Mouse (Mus musculus) hindbrain, embryonic 14.5 days (tissue): ENCODE results near the gene Cacna2d3. TPM values are rescaled to one million over a fixed set of nuclear protein-coding genes. Genes with fewer than 3 reads are reported as not detected.

Experiments used
- ATAC-seq: fragments of 200-750 bp; cut with Nextera tagmentation; 2 replicates; pipeline ENCODE4 v1.8.0; 2017; ENCODE audit warnings: moderate number of reproducible peaks, mild to moderate bottlenecking, moderate TSS enrichment, moderate library complexity; ENCODE audit not compliant: low FRiP score
- DNase-seq: peaks from one replicate; pipeline ENCODE4 v3.0.0-alpha.2; 2015; ENCODE audit warnings: low spot score
- H3K27ac ChIP-seq: fragments of 300-500 bp; sonication (generic); 2 replicates; pipeline ENCODE4 v1.5.1; 2014; ENCODE audit warnings: mild to moderate bottlenecking, moderate library complexity
- H3K27me3 ChIP-seq: fragments of 300-500 bp; sonication (generic); 2 replicates; pipeline ENCODE4 v1.6.1; 2014; ENCODE audit warnings: mild to moderate bottlenecking, low read length, mixed read lengths; ENCODE audit not compliant: control insufficient read depth, insufficient read depth
- H3K36me3 ChIP-seq: fragments of 300-500 bp; sonication (generic); replicated peaks from 2 replicates; pipeline ENCODE4 v1.6.1; 2014; ENCODE audit not compliant: control insufficient read depth, insufficient read depth
- H3K4me1 ChIP-seq: fragments of 300-500 bp; sonication (generic); replicated peaks from 2 replicates; pipeline ENCODE4 v1.6.1; 2014; ENCODE audit warnings: antibody characterized with exemption, low read length, mixed read lengths; ENCODE audit not compliant: control insufficient read depth, insufficient read depth
- H3K4me2 ChIP-seq: fragments of 300-500 bp; sonication (generic); replicated peaks from 2 replicates; pipeline ENCODE4 v1.6.1; 2014; ENCODE audit warnings: mild to moderate bottlenecking, moderate library complexity
- H3K4me3 ChIP-seq: fragments of 300-500 bp; sonication (generic); replicated peaks from 2 replicates; pipeline ENCODE4 v1.5.1; 2014; ENCODE audit warnings: mild to moderate bottlenecking, low read length
- H3K9ac ChIP-seq: fragments of 300-500 bp; sonication (generic); 2 replicates; pipeline ENCODE4 v1.6.1; 2014
- H3K9me3 ChIP-seq: fragments of 300-500 bp; sonication (generic); 2 replicates; pipeline ENCODE4 v1.6.1; 2016; ENCODE audit warnings: low read length; ENCODE audit not compliant: control insufficient read depth
- WGBS: fragments of 180-500 bp; shearing (Covaris S2); extraction: QIAGEN DNeasy Blood & Tissue Kit; methylation state at CpG from one replicate; pipeline ENCODE4 v1.1.7; 2014; 5-methylcytosine and 5-hydroxymethylcytosine counted together
- polyA plus RNA-seq: library from polyadenylated mRNA; unstranded; fragments of >200 nt; fragmentation: Nextera tagmentation; extraction: Ambion mirVana; gene quantifications from 2 replicates; pipeline ENCODE4 v1.2.1, GENCODE M21; 2014

Gene Cacna2d3
- 61.5 and 61.6 TPM in 2 replicates for polyA plus RNA-seq

DNA sequence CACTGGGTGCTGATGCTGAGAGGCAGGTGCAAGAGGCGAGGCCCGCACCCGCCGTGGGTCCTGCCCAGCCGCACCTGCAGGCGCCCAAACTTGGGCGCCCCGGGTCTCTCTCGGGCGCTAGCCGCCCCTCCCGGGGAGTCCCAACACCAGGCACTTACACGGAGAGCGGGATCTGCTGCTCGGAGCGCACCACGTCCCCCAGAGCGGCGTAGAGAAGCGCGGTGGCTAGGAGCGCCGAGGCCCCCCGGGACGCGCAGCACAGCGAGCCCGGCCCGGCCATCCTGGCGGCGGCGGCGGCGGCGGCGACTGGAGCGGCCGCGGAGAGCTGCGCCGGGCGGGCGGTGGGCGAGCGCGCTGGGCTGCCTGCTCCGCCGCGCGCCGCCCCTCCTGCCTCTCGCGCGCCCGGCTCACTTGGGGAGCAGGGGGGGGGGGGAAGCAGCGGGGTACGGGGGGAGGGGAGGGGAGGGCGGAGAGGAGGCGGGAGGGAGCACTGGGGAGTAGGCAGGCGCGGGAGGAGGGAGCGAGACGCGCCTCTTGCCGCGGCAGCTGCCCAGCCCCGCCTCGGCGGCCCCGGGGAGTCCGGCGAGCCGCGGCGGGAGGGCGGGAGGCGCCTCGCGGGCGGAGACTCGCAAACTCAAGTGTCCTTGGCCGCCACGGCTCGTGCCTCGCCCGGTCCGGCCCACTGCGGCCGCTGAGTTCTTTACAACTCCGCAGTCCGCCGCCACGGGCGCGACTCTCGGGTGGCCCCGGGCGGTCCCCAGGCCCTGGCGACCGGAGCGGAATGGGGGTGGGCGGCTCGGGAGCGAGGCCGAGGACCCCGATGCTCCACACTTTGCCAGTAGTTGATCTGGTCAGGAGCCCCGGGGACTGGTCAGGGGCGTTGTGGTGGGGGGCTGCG is at the start of gene Cacna2d3:
TSS of gene Cacna2d3 (minus strand) at position 377 of the 898 bp plus-strand sequence.
- peak within 1 kb of the TSS; percentile 88 for H3K9ac ChIP-seq
- H3K4me2 ChIP-seq = peak within 1 kb of the TSS; percentile 100
- H3K9me3 ChIP-seq = no peaks in the 10 kb centered on the region
- no peaks in the 10 kb centered on the region for H3K36me3 ChIP-seq
- H3K4me1 ChIP-seq = 0 out of 2 replicates have a peak, but pooled peaks cover 5% of the 10 kb centered on the region
- peaks cover 42% of the 10 kb centered on the region for H3K27me3 ChIP-seq
- peak within 1 kb of the TSS; percentile 83 for H3K4me3 ChIP-seq
- peak within 1 kb of the TSS; percentile 89 for H3K27ac ChIP-seq
- ATAC-seq (peak; percentile 81), DNase-seq (peak; percentile 69)
- WGBS = under 1% methylated on average over 69 of the region's 109 CpGs

DNA sequence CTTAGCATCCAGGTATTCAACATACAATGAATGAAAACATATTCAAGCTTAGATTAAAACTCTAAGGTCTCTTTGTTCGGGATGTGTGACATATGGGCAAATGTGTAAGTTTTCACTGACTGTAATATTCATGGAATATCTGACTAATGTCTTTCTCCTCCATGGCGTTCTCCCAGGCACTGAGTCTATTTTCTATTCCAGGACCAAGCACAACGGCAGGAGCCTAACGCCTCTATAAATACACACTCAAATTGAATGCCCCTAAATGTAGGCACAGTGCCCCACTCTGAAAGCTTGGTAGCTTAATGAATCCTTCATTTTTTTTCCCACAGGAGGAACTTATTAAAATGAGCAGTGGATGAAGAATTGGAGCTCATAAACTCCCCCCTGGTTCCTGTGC is 47.8 kb upstream of the Cacna2d3 start:
- DNase-seq (no peak), ATAC-seq (no peak)
- H3K4me1 ChIP-seq = no peaks in the 10 kb centered on the region
- no peak overlapping the region for H3K27ac ChIP-seq
- no peaks in the 10 kb centered on the region for H3K9me3 ChIP-seq
- H3K4me3 ChIP-seq = no peak overlapping the region
- WGBS = 82% methylated on average over 4 of the region's 4 CpGs
- H3K36me3 ChIP-seq = no peaks in the 10 kb centered on the region
- H3K27me3 ChIP-seq = no peaks in the 10 kb centered on the region
- H3K9ac ChIP-seq = no peak overlapping the region
- no peak overlapping the region for H3K4me2 ChIP-seq

DNA sequence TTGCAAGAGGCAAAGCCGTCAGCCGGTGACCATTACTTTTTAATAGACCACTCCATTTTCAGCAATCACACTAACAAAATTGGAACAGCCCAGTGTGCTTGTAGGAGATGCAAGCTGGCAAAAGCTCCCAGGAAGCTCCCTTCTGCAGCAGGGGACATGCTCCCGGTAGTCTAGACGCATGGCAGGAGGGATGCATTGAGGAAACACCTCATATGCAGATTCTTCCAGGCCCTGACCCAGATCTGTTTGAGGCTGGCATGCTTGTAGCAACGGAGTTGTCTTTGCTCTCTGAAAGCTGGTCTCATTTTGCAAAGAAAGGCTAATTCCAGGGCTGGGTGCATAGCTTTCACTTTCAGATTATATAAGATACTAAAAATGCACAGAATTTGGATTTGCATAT is 31.2 kb upstream of the Cacna2d3 start:
- Histone ChIP-seq H3K27me3 (no peaks in the 10 kb centered on the region), H3K4me3 (no peak overlapping the region), H3K9ac (no peak overlapping the region), H3K4me2 (no peak overlapping the region), H3K9me3 (no peaks in the 10 kb centered on the region), H3K27ac (no peak overlapping the region), H3K36me3 (no peaks in the 10 kb centered on the region), H3K4me1 (no peaks in the 10 kb centered on the region)
- no peak for ATAC-seq
- DNase-seq = no peak
- 57% methylated on average over 5 of the region's 5 CpGs for WGBS

DNA sequence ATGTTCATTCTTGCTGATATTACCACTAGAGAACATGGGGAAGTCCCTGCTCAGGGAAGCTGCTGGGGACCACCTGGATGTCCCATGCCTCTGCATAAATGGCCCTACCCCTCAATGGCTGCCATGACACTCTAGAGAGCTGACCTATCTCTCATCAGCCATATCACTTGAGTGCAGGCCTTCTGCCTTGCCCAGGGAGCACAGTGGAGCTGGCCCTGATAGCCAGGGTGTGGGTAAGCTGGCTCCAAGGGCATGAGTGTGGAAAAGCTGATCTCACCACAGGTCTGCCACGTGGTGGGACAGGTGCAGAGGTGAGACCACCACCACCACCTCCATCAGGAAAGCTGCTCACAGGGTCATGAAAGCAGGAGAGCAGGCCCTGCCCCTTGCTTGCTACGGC is 17.1 kb upstream of the Cacna2d3 start:
- Histone ChIP-seq H3K27me3 (no peaks in the 10 kb centered on the region), H3K4me1 (no peaks in the 10 kb centered on the region), H3K27ac (no peak overlapping the region), H3K4me3 (no peak overlapping the region), H3K9me3 (no peaks in the 10 kb centered on the region), H3K4me2 (no peak overlapping the region), H3K36me3 (no peaks in the 10 kb centered on the region), H3K9ac (no peak overlapping the region)
- ATAC-seq = no peak
- WGBS = 75% methylated on average over 2 of the region's 2 CpGs
- DNase-seq = no peak

DNA sequence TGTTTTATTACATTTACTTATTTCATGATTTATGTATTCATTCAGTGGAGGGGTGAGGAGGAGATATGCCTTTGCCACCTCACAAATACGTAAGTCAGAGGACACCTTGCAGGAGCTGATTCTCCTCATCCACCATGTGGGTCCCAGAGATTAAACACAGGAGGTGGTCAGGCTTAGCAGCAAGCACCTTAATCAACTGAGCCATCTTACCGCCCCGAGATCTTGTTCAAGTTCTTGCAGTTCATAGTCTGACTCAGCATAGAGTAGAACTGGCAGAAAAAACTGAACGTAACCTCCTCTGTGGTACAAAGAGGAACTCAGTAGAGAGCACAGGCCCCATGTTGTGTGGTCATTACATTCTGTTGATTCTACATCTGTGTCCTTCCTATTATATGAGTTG is 8.6 kb upstream of the Cacna2d3 start:
- Histone ChIP-seq H3K4me1 (no peaks in the 10 kb centered on the region), H3K4me2 (no peak overlapping the region), H3K9me3 (no peaks in the 10 kb centered on the region), H3K27me3 (no peaks in the 10 kb centered on the region), H3K4me3 (no peak overlapping the region), H3K36me3 (no peaks in the 10 kb centered on the region), H3K27ac (no peak overlapping the region), H3K9ac (no peak overlapping the region)
- DNase-seq = no peak
- 89% methylated on average over 4 of the region's 4 CpGs for WGBS
- no peak for ATAC-seq

DNA sequence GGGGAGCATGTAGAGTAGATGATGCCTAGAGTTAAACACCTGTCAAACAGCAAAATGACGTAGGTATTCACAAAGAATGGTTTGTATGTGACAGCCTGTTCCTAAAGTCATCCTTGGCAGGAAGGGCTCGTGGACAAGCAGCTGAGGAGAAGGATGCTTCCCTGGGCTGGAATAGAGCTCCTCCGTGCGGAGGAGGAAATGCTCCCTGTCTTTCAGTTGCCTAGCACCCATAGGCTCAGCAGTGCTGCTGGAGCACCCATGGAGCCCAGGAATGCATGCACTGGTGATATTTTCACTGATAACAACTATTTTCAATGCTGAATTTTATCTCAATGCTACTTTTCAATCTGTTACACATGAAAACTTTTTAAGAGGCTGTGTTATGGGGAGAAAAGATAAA is 7.3 kb upstream of the Cacna2d3 start:
- WGBS = 86% methylated on average over 4 of the region's 4 CpGs
- H3K9me3 ChIP-seq = no peaks in the 10 kb centered on the region
- no peaks in the 10 kb centered on the region for H3K36me3 ChIP-seq
- peaks cover 7% of the 10 kb centered on the region for H3K27me3 ChIP-seq
- ATAC-seq (no peak), DNase-seq (no peak)
- no peaks in the 10 kb centered on the region for H3K4me1 ChIP-seq
- no peak overlapping the region for H3K4me2 ChIP-seq
- H3K9ac ChIP-seq = no peak overlapping the region
- no peak overlapping the region for H3K4me3 ChIP-seq
- H3K27ac ChIP-seq = no peak overlapping the region

DNA sequence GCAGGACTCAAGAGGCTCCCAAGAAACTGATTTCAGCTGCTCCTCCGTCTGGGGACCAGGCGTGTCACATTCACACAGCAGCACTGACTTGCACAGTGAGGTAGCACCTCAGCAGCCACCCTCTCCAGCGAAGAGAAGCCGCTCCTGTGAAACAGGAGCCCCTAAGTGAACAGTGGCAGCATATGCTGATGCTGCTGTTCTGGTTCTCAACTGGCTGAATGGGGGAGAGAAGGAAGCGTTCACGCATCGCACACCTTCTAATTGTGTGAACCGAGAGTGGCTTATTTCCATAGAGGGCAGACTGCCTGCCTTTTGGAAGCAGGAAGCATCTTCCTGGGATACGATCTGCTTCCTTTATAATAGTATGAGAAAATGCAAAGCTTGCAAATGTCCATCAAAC is 5.9 kb upstream of the Cacna2d3 start:
- WGBS = 62% methylated on average over 9 of the region's 9 CpGs
- Histone ChIP-seq H3K36me3 (no peaks in the 10 kb centered on the region), H3K27ac (no peak overlapping the region), H3K27me3 (peaks cover 18% of the 10 kb centered on the region), H3K4me1 (0 out of 2 replicates have a peak, but pooled peaks cover 2% of the 10 kb centered on the region), H3K9me3 (no peaks in the 10 kb centered on the region), H3K9ac (no peak overlapping the region), H3K4me2 (no peak overlapping the region), H3K4me3 (no peak overlapping the region)
- no peak for ATAC-seq
- no peak for DNase-seq

DNA sequence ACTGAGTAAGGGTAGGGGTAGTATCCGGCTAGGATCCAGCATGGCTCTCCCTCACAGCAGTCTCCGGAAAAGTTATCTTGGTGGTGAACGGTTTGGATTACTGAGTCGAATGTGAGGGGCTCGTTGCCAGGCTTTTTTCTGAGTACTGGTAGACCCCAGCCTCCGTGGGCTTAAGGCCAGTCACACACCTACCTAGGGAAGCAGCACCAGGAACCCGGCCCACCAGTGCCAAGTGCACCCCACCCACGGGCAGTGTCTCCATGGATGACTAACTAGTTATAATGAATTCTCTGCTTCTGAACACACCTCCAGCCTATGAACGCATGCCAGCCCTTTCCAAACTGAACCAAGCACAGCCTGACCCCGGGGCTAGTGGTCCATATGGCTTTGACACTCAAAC is 1.6 kb upstream of the Cacna2d3 start:
- Histone ChIP-seq H3K4me3 (peak overlapping the region; percentile 83), H3K4me1 (0 out of 2 replicates have a peak, but pooled peaks cover 5% of the 10 kb centered on the region), H3K9ac (peak overlapping the region; percentile 88), H3K9me3 (no peaks in the 10 kb centered on the region), H3K36me3 (no peaks in the 10 kb centered on the region), H3K27ac (no peak overlapping the region), H3K4me2 (peak overlapping the region; percentile 100), H3K27me3 (peaks cover 37% of the 10 kb centered on the region)
- ATAC-seq = no peak
- no peak for DNase-seq
- WGBS = 5% methylated on average over 10 of the region's 10 CpGs

DNA sequence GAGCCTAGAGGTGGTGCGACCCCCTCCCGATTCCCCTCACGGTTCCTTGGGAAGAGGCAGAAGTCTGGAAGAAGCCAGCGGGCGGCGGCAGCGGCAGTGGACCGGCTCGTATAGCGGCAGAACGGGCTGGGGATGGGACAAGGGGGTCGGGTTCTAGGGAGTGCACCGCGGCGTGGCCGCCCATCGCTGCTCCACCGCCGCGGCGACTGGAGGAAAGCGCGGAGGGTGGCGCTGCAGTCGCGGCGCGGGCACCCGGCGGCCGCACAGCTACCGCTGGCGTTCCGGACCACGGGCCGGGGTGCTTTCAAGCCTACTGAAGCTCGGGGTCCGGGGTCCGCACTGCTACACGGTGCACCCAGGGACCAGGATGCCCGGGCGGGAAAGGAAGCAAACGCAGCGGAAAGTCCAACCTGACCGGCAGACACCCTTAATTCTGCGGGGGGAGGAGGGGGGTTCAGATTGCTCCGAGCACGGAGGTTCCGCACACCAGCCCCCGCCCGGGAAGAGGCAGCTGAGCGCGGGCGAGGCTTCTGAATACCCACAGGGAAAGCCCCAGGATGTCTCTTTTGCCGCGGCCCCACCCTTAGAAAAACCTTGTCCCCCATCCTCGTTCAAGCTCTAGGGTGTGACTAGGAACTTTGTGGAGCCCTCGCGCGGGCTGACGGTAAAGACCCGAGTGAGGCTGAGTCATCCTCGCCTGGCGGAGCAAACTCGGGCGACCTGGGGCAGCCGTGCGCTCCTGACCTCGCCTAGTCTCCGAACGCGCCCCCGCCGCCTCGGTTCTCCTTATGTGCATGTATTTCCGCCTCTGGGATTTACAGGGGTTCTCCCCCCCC is 940 bp upstream of the Cacna2d3 start:
- Histone ChIP-seq H3K27ac (peak overlapping the region; percentile 89), H3K27me3 (peaks cover 41% of the 10 kb centered on the region), H3K9me3 (no peaks in the 10 kb centered on the region), H3K9ac (peak overlapping the region; percentile 88), H3K4me1 (0 out of 2 replicates have a peak, but pooled peaks cover 5% of the 10 kb centered on the region), H3K36me3 (no peaks in the 10 kb centered on the region), H3K4me2 (peak overlapping the region; percentile 100), H3K4me3 (peak overlapping the region; percentile 83)
- under 1% methylated on average over 73 of the region's 76 CpGs for WGBS
- peak; percentile 57 for DNase-seq
- ATAC-seq = peak; percentile 74
